Mouse (Mus musculus) CD4-positive helper T cell, adult 2 months (primary cell): ENCODE data around the gene Vmn1r53.
"Not testable (repeated sequence)": the region's sequence is repeated elsewhere in the genome, so short reads cannot be mapped to it uniquely, and the experiment has no call there.

Experiments used
- DNase-seq: peaks from one replicate; pipeline ENCODE4 v3.0.0-alpha.2; 2012; ENCODE audit warnings: low read depth, missing footprints, low spot score

Gene Vmn1r53

DNA sequence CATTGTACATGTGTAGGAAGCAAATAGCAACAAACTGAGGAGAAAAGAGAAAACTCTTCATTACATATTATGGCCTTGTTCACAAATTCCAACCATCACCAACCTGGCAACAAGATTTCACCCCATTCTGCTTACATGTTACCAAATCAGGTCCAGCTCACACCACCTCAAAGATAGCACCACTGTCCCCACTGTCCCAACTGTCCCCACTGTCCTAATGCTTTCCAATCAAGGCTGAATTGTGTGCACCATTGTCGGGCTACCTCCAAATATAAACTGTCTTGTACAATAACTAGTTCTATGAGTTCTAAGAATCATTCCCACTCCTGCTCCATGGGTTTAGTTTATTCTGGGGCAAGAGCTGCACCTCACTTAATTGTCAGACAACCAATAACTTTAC is at the start of gene Vmn1r53:
Vmn1r53 (minus strand) TSS at position 101 of the 400 bp plus-strand sequence.
- DNase-seq = no peak

DNA sequence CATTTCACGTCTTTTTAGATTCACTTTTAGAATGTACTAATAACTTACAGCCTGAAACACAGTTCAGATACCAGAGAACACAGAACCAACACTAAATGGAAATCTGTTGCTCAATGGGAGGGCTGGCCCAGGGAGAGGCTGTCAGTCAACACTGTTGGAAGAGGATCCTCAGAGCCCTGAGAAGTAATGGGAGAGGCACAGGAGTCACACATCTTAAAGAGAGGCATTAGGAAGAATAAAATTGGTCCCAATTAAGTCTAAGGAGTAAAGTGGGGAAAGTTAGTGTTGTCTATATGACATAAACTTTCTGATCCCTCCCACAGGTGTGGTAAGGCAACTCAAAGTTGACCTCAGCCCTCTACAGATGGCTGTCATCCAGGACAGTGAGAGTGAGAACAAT is 21.8 kb upstream of the Vmn1r53 start, which contains the start of gene Vmn1r54:
Vmn1r54 (plus strand) TSS at position 301 of the 400 bp plus-strand sequence.
- DNase-seq = no peak

DNA sequence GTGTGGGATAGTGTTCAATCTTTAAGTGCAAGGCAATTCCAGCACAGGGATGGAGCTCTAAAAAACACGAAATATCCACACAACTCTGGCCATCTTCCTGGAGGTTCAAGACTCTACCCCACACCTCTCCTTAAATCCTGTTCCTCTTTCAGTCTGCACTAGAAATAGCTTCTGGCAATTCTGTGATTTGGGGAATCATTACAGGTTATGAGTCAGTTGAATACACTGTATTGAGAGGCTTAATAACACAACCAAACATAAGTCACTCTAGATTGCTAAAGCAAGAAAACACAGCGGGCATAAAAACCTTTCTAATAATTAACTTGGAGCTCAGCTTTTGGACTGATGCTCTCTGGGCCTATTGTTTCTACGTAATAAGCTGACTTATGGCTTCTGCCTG is 19.8 kb upstream of the Vmn1r53 start:
- no peak for DNase-seq

DNA sequence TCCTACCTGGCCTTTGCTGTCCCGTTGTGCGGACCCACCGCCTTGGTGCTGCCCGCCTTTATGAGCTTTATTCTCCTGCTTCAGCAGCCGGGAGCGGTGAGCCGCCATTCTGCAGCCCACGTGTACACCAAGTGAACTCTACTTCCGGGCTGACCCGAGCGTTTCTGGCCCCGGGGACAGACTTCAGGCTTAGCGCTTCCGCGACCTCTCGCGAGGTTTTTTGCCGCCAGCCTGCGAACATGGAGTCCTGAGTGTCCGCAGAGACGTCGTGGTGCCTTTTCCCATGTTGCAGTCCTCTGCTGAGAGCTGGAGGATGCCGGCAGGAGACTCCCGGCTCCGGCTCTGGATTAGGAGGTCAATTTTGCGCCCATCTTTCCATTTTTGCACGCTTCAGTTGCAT is 8.4 kb upstream of the Vmn1r53 start:
- DNase-seq = no peak

DNA sequence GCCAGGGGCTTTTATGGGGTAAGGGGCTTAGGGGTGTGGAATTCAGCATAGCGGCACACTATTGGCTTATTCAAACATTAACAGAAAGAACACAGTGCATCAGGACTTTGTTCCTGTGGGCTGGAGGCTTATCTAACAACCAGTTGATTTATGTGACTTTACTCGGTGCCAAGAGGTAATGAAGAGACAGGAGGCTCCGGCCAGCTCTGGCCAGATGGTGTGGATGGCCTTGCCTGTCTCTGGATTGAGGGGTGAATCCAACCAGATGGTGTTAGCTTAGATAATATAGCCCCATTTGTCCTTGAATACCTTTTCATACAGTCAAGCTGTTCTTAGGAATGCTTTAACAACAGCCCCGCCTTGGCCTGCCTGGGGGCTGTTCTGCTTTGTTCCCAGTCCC is 7.9 kb upstream of the Vmn1r53 start:
- not testable (repeated sequence) for DNase-seq

DNA sequence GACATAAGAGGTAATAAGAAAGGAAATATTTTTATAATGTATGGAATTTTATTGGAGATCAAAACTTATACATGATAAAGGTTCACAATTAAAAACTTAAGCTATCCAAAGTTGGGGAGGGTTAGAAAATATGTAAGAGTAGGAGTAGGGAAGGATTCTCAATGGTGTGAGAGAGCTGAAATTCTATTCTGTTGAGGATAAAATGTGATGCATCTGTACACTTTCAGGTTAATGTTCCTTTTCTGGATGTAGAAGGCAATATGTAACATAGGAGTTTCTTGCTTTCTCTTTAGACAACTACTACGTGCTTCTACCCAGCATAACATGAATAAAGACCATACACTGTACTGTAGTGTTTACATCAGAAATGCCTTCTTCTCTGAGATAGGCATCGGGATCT is 21.7 kb downstream of the Vmn1r53 start, which contains the start of gene V1ra8:
V1ra8 (plus strand) TSS at position 301 of the 400 bp plus-strand sequence.
- not testable (repeated sequence) for DNase-seq

DNA sequence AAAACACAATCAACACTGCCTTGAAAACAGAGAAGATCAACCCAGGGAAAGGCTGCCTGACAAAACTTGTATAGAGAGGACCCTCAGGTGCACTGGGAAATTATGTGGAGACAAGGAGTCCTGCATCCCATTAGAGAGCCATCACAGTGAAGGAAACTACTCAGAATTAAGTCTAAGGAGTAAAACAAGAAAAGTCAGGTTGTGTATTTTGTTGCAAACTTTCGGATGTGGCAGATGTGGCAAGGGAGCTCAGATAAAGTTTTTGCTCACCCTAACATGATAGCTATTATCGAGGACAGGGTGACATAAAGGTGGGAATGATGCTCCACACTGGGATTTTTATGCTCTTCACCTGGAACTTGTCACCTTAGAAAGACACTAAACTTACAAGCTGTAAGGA is 49.7 kb downstream of the Vmn1r53 start, which contains the start of gene Vmn1r52:
Vmn1r52 (plus strand) TSS at position 301 of the 400 bp plus-strand sequence.
- DNase-seq = no peak
